Mouse (Mus musculus): ENCODE results near the gene Wfdc1.

Gene Wfdc1

DNA sequence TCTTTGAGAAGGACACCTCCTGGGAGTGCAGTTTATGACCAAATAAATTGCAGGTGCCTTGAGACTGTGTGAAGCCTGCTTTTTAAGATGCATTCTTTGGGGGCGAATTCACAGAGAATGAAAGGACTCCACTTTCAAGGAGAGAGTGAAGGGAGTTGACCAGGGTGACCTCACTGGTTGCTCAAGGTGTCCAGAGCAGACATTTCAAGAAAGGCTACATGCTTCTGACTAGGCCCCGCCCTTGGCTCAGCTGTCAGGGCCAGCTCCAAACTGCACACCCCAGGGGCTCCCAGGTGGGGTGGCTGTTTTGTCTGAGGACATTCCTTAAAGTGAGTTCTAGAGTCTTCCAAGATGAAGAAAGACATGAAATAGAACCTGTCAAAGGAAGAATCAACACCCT is 31.0 kb downstream of the Wfdc1 start:
- DNase-seq: no peak

DNA sequence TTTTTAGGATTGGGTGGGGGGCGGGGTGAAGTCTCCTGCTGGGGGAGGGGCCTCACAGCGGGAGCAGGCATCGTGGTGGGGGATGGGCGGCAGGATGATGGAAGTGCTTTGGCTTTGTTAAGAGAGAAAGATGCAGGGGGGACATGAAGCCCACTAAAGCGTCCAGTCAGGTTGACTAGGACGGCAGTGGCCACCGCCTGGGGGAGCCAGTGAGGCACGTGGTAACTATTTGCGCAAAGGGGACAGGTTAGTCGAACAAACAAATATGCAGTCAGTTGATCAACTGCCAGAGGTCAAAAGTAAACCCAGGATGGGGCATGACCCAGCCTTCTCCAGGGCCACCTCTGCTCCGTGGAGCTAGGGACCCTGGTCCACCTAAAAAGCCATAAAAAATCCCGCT is 32.8 kb downstream of the Wfdc1 start:
- DNase-seq: peak; percentile 20

DNA sequence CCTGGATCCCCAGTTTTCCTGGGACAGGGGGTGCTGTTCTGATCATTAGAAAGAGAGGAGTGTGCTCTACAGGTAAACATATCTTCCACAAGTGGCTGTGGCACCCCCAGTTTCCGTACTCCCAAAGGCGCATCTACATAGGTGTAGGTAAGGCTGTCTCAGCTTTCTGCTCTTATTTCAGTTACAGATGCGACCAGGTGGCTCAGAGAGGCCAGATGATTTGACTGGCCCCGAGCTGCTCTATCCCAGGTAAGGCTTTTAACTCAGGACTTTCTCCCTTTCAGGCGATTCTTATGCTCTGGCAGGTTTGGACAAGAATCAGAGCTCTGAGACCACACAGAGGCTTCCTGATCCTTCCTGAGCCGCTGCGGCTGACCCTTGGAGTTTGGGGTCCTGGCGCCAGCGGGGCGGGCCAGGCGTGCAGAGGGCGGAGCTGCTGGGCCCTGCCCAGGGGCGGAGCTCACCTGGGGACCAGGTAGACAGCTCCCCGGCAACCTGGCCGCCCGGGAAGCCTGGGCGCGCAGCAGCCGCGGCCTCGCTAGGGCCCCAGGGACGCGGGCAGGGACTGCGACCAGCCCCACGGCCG is 33.5 kb downstream of the Wfdc1 start, which contains the start of gene Atp2c2:
Atp2c2 (plus strand) TSS at position 461 of the 586 bp plus-strand sequence.
- no peak for DNase-seq

DNA sequence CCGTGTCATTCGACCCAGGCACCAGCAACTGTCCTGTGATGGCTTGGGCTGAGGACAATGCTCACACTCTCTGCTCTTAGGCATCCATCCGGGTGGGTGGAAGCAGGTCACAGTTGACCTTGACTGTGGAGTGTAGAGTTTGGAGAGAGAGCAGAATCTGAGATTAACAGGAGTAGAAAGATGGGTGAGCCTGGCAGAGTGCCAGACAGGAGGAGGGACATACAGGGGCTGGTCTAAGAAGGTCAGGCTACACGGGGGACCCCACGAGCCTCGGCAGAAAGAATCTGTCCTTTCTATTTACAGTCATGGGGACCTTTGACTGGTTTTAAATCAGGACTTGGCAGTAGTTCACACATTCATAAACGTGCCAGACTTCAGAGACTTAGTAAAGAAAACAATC is 36.8 kb downstream of the Wfdc1 start:
- DNase-seq: no peak

DNA sequence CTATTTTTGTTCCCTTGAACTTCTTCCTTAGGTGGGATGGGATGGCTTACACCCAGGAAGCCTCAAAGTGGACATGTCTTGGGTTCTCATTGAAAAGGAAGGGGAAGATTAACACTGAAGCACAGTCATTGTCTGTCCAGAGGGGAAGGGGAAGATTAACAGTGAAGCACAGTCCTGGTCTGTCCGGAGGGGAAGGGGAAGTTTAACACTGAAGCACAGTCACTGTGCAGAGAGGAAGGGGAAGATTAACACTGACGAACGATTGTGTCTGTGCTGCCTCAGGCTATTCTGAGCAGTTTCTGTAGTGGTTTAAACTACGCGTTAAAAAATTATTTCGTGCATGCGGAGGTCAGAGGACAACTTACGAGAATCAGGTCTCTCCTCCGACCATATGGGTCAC is 41.0 kb downstream of the Wfdc1 start:
- no peak for DNase-seq

DNA sequence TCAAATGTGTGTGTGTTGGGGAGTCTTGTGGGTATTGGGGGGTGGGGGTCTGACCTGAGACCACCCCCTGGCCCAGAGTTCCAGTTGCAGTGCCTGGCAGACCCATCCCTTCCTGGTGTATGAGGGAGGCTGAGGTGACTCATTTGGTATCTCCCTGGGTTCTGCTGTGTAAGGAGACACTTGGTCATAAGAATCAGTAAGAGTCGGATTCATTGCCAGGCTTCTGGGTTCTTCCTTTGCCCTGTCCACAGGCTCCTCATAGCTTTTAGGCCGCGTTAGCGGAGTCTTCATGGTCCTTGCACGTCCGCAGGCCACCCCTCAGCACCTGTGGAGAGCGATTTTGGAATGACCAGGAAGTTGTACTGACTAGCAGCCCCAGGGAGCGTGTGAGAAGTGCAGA is 42.3 kb downstream of the Wfdc1 start:
- DNase-seq: no peak

DNA sequence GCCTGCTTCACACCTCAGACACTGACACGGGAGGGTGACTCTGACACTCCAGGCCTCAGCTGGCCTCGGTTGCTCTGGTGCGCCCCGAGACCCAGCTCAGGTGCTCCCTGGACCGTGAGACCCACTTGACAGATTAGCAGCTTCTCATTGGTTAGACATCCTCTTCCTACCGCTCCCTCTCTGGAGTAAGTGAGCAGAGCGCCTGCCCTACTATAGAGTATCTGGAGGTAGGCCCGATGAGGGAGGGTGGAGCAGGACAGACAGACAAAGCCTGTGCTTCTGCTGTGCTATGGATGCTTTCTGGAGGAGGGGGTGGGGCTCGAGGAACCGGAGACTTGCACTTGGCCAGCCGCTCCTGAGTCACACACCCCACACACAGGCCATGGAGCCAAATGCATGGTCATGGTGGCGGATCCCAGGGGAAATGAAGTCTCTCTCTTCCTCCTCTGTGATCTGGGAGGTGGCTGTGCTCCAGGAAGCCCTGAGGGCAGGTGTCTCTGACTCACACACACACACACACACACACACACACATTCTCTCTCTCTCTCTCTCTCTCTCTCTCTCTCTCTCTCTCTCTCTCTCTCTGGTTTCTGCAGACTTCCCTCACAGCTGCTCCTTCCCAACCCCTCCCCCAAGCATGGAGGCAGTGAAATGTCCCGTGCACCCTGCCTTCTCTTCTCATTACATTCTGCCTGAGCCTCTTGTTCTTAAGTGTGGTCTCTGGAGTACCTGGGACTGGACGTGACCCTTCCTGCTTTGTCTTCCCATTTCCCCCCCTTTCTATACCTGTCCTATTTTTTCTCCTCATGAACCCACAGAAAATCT is 42.9 kb downstream of the Wfdc1 start:
- no peak for DNase-seq

DNA sequence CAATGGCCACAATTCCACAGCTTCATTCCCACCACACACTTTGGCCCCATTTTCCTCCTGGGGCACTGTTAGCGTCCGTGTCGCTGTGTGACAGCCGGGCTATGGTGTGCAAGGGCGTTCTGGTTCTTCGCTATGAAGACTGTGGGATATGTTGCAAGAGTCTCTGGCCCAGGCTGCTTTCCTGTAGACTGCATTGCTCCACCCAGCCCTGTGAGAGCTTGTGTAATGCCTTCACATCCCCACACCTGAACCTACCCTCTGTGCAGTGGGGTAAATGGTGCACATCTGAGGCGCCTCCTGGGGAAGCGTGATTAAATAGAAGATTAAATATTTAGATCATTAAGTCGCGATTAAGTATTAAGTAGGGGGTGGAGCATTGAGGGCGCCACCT is 43.5 kb downstream of the Wfdc1 start:
- DNase-seq: no peak

DNA sequence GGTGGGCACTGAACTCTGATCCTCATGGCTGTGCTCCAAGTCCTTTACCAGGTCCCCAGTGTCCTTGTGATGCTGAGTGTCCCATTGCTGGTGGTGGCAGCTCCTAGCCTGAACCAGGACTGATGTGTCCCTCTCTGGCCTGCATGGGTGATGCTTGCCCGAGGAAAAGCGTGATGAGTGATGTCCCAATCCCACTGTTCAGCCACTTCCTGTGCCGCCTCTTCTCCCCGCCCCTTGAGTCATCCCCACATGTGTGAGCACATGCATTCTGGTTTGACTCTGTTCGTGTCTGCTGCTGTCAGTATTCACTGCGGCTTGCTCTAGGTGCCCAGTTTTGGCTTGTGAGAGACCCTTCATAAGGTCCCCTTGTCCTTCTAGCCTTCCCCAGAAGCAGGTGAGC is 46.1 kb downstream of the Wfdc1 start:
- no peak for DNase-seq

DNA sequence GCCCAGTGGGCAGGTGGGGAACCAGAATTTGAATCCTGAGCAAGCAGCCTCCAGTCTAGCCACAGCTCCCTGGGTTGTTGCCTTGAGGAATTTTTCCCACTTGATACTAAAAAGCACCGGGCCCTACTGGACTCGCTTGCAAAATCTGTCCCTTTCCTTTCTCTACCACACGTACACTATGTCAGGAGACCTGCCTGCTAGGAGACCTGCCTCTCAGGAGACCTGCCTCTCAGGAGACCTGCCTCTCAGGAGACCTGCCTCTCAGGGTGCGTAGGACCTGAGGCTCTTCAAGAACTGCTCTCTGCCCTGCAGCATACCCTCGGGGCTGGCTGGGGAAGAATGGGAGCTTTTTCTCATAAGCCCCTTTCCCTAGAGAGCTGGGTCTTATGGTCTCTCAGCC is 47.3 kb downstream of the Wfdc1 start:
- DNase-seq: no peak

DNA sequence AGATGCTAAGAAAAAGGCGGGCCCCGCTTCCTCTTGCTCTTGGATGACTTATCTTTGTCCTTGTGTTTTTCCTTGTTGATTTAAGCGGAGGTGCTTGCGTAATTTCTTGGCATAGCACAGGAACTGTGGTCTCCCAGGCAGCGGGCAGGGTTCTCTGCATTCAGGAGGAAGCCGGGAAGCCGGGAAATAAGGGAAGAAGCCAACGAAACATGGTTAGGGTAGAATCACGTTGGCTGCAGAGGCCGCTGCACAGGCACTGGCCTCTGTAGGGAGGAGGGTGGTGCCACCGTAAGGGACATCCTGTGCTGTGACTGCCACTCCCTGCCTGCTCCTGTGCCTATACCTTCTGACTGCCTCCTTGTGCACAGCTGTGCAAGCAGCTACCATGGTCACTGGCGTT is 49.1 kb downstream of the Wfdc1 start:
- no peak for DNase-seq

DNA sequence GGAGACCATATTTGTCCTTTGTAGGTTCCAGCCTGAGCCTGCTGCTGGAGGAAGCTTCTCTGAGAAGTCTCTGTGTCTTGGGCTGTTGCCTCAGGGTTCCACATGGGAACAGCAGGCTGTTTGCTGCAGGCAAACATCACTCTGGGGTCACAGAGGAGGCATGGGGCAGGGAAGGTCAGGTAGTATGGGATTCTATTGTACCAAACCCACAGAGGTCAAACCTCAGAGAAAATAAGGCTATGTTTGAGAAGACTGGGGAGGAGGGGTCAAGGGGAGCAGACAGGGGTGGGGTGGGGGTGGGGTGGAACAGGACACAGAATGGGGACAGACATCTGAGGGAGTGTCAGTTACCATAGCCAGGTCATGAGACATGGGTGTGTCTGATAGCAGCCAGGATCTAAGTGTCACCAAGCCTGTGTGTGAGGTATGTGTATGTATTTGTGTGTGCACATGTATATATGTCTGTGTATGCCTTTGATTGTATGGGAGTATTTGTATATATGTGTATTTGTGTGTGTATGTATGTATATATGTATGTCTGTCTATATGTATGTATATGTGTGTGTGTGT is 50.6 kb downstream of the Wfdc1 start:
- DNase-seq: no peak

DNA sequence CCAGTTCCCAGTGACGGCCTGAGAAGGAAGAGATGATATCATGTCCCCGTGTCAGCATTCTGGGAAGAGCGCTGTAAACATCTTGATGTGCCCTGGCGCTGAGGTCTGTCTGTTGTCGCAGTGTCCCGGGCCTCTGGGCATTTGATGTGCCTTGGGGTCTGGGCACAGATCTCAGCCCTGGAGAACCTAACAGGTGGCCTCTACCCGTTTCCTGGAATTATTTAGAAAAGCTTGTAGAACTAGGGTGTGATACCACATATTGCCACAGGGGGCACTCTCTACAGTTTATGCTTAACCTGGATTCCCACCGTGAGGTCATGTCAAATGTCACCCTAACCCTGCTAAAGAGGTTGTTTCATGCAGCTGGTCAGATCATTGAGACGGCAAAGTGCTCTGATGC is 51.6 kb downstream of the Wfdc1 start:
- DNase-seq: no peak

DNA sequence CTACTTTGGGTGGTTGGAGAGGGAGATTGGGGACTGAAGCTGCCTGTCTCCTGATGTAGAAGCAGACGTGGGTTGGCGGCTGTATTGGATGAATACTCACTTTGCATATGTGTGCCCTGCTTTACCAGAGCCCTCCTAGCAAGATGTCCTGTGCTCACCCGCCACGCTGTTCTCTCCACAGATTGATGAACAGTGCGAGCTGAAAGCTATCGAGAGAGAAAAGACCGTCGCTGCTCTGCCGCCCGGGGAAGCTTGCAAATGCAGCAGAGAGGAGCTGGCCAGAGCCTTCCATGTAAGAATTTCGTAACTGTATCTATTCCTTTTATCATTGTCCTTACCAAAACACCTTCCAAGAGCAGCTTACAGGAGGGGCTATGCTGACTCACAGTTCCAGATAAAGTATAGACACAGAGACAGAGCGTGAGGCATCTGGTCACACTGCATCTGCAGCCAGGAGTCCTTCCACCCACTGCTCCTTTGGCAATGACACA is 52.9 kb downstream of the Wfdc1 start:
- DNase-seq: no peak

DNA sequence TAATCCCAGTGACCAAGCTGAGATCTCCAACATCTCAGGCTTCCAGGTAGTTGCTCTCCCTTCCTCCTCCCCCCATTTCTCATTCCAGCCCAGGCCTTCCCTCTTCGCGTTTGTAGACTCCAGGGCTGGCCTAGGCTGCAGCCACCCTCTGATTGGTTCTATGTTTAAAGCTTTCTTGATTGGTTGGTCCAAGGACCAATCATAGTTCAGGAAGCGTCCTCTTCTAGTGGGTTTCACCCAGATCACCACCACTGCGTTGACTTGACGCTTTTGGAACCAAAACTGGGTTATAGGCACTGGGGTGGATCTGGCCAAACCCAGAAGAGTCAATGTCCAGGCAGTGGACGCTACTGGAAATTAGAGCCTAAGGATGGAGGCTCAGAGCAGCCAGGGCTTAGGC is 56.2 kb downstream of the Wfdc1 start:
- no peak for DNase-seq

DNA sequence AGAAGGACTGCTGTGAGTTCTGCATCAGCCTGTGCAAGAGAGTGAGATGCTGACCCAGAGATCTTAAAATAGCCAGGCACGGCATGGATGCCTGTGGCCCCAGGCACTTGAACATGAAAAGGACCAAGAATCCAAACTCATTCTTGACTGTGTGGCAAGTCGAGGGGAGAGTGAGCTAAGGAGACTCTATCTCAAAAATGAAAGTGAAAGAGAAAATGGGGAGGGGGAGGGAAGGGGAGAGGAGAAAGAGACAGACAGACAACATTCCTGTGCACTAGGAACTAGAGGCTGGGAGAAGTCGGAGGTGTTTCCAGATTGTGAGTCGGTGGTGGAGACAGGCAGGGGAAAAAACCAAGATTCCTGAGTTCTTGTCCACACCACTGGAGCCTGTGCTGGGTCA is 57.5 kb downstream of the Wfdc1 start:
- no peak for DNase-seq

DNA sequence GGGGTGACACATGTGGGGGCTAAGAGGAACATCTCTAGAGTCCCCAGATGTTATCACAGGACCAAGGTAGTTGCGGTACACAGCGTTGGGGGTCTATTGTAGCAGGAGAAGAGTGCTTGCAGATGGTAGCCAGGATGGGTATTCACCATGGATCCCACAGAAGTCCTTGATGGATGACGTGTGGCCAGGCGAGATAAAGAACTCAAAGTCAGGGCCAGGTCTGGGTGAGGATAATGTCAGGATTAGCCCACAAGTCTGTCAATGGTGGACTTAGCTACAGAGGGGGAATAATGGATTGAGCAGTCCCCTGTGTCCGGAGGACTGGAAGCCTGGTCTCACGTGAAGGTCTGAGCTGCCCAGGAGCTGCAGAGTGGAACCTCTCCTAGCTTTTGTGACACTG is 58.4 kb downstream of the Wfdc1 start:
- no peak for DNase-seq

DNA sequence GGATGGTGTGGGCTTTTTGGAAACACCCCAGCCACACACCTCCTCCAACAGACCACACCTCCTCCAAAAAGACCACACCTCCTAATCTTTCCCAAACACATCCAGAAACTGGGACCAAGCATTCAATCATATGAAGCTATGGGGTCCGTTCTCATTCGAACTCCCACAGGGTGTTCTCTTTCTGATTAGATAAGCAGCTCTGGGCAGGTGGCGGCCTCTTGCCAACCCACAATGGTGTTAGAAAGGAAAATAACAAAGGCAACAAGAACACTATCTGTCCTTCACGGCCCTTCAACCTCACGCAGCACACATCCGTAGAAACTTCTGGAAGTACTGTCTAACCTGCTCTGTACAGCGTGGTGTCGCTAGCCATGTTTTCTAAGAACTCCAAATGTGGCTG is 60.9 kb downstream of the Wfdc1 start:
- DNase-seq: no peak

DNA sequence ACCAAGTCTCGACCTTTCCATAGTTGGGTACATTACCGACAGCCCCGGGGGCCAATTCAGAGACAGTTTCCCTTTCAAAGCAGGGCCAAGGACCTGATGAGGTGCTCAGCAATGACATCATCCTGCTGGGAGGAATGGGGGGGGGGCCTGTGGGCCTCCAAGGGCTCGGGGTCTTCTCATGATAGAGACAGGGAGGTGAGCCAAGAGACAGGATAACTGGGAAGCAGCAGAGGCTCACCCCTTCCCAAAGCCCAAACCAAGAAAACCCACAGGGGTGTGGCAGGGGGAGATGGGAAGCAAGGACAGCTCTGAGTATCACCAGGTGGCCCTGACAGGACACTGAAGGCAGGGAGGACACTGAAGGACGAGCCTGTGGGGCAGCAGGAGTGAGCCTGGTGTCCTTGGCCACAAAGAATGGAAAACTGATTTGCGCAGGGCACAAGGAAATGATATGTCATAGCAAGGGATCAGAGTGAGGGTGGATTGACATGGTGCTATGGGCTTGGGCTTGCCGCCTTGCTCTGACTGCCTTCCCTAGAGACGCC is 62.3 kb downstream of the Wfdc1 start:
- DNase-seq: no peak

DNA sequence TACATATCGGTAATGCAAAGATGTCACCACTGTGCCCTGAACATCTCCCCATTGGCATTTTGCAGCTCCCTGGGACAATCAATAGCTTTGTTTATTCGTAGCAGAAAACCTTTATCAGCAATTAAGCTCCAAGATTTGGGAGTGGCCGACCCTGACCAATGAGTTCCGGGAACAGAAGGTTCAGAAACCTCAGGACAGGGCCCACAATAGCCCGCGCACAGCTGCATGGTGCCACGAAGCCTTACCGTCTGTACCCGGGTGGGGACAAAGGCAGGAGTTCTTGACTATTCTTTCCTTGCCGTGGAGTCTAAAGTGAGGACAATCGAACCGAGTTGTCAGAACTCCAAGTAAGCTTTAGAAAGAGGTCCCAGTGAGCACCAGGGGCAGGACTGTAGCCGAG is 65.9 kb downstream of the Wfdc1 start:
- DNase-seq: no peak

DNA sequence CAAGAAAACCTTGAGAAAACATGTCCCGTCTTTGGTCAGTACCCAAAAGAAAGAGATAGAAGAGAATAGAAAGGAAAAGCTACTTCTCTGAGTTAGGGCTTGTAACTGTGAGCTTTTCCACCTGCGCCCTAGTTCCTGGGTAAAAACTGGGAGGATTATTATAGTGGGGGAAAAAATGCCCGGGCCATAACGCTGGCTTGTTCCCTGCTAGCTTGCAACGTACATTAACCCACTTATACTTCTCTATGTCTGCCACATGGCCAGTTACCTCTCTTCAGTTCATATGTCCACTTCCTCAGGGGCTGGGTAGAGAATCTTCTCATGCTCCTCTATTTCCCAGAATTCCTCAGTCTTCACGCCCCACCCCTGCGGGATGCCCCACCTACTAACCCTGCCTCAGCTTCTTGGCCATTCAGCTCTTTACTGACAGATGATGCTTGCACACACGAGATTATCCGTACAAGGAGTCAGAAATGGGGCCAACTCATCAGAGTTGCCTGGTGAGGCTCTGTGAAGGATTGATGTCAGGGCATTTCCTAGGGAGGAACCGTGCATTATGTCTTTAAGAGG is 70.3 kb downstream of the Wfdc1 start:
- no peak for DNase-seq

DNA sequence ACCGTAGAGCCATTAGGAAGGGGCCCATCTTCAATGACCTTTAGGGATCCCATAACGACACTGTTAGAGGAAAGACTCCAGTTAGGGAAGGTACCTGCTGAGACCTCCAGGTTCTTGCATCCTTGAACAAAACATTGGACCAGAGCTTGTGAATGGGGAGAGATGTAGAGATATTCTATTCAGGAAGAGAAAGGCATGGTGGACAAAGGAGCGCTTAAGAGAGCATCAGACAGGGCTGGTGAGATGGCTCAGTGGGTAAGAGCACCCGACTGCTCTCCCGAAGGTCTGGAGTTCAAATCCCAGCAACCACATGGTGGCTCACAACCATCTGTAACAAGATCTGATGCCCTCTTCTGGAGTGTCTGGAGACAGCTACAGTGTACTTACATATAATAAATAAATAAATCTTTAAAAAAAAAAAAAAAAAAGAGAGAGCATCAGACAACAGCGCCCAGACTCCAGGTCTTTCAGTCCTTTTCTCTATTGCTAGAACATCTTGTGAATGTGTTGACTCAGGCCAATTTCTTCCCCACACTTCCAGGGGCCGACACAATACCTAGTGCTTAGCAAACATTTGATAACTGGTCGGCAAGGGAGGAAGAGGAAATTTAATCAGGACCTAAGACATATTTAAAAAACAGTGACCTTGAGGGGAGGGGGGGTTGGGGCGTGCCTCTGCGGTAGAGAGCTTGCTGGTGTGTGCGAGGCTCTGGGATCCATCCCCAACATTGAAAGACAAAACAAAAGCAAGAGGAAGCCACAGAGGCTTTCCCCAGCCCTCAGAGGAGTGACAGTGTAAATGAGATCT is 71.1 kb downstream of the Wfdc1 start:
- DNase-seq: no peak
